12 mouse cellular contexts compared by ENCODE assay signal in the genomic region with DNA sequence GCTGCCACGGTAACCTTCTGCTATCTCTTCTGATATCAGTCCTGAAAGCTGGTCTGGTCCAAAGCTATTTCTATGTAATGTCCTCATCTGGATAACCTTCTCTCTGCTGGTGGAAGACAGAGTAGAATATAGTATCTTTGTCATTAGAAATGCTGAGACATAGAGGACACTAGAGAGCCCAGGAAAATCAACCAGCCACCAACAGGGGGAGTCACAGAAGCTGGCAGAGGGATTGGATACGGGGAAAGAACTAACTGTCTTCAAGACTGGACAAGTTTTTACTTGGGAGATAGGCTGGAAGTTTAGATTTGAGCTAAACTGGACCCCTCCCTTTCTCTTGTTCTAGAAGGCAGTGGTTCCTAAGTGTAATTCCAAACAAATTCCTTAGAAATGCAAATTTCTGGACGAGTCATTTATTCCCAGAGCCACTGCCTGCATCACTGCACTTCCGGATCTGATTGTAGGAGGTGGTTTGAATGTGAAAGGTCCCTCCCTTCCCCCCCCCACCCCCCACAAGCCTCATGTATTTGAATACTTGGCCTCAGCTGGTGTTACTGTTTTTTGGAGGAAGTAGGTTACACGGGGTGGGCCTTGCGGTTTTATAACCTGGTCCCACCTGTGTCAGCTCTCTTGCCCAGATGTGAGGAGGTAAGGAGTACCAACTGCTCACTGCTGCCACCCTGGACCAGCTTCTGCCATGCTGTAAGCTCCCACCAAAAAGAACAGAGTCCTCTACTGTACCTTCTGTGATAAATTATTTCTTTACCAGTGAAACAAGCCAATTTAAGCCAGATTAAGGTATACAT. TPM values are rescaled to one million over a fixed set of nuclear protein-coding genes. Genes with fewer than 3 reads are reported as not detected.
DNase-seq lines count a peak whose midpoint lies in the region; ATAC-seq and TF ChIP-seq lines count a peak whose summit lies in the region.
"Had no signal": no experiment of that assay in that cellular context is flagged by ENCODE, and none has a peak within 500 bp of the region (broad histone marks: within the 10 kb centered on the region; RNA-seq: fewer than 3 reads in every experiment).

No protein-coding gene starts in this region.

- no peak overlapping the region for H3K27ac ChIP-seq in kidney, postnatal 0 days
- no peak overlapping the region for H3K27ac ChIP-seq in kidney, embryonic 15.5 days
- H3K27ac ChIP-seq in CH12.LX (ENCODE audit: insufficient read depth, low read depth): no peak overlapping the region
- H3K27ac ChIP-seq in embryonic facial prominence, embryonic 10.5 days (replicated peaks): no peak overlapping the region
- H3K27ac ChIP-seq: forebrain, embryonic 15.5 days had no signal

- H3K4me3 ChIP-seq in kidney, postnatal 0 days (replicated peaks; ENCODE audit: low read depth, low read length): no peak overlapping the region
- no peak overlapping the region for H3K4me3 ChIP-seq in kidney, embryonic 15.5 days (replicated peaks)
- H3K4me3 ChIP-seq in CH12.LX (replicated peaks in 1 of 3; ENCODE audit: low read depth in 2 of 3, low read length in 2 of 3, poor library complexity in 1 of 3): no peak overlapping the region
- H3K4me3 ChIP-seq in embryonic facial prominence, embryonic 10.5 days: no peak overlapping the region
- H3K4me3 ChIP-seq: forebrain, embryonic 15.5 days; megakaryocyte, embryonic 14.5 days had no signal

- H3K36me3 ChIP-seq in kidney, postnatal 0 days (ENCODE audit: insufficient read depth, low read length): no peaks in the 10 kb centered on the region
- H3K36me3 ChIP-seq in kidney, embryonic 15.5 days: no peaks in the 10 kb centered on the region
- no peaks in the 10 kb centered on the region for H3K36me3 ChIP-seq in CH12.LX (replicated peaks in 1 of 2; ENCODE audit: control insufficient read depth in 1 of 2, insufficient read depth in 1 of 2, low read length in 1 of 2)
- H3K36me3 ChIP-seq in embryonic facial prominence, embryonic 10.5 days (replicated peaks): no peaks in the 10 kb centered on the region
- H3K36me3 ChIP-seq: forebrain, embryonic 15.5 days had no signal

- TF ChIP-seq EP300 in CH12.LX (IDR thresholded peaks at IDR 0.05; ENCODE audit: low read length): no peak

- TF ChIP-seq CTCF in kidney, postnatal 0 days (IDR thresholded peaks at IDR 0.05; ENCODE audit: low read depth): peak; percentile 57
- TF ChIP-seq CTCF in CH12.LX (conservative IDR thresholded peaks at IDR 0.05 in 1 of 2, IDR thresholded peaks at IDR 0.05 in 1 of 2; ENCODE audit: low read depth in 2 of 2, low read length in 2 of 2): peak in 1 of 2 experiments; percentile 56; a peak in 2 of 4 replicates

- dilution Hi-C loops in CH12.LX (cut with MboI; ENCODE audit: extremely low pct_ligation_motif_present, extremely low pct_unique_long_range_greater_than_20kb, low sequenced_read_pairs): no loop called here

- 0 out of 2 replicates have a peak, but pooled peaks cover 4% of the 10 kb centered on the region for H3K4me1 ChIP-seq in kidney, postnatal 0 days (replicated peaks; ENCODE audit: insufficient read depth, low read length)
- H3K4me1 ChIP-seq in kidney, embryonic 15.5 days: peaks cover 7% of the 10 kb centered on the region
- peaks cover 0 to 28% of the 10 kb centered on the region in 2 experiments; a peak in 2 of 4 replicates for H3K4me1 ChIP-seq in CH12.LX (ENCODE audit: control insufficient read depth in 1 of 2, insufficient read depth in 2 of 2)
- peaks cover 9% of the 10 kb centered on the region for H3K4me1 ChIP-seq in embryonic facial prominence, embryonic 10.5 days

- TF ChIP-seq POLR2A in CH12.LX (IDR thresholded peaks at IDR 0.05; ENCODE audit: low read depth, low read length): no peak

- H3K9me3 ChIP-seq in kidney, postnatal 0 days (replicated peaks; ENCODE audit: low read length): no peaks in the 10 kb centered on the region
- no peaks in the 10 kb centered on the region for H3K9me3 ChIP-seq in kidney, embryonic 15.5 days (replicated peaks)
- no peaks in the 10 kb centered on the region for H3K9me3 ChIP-seq in CH12.LX (replicated peaks; ENCODE audit: low read length)
- H3K9me3 ChIP-seq in embryonic facial prominence, embryonic 10.5 days: no peaks in the 10 kb centered on the region
- H3K9me3 ChIP-seq: forebrain, embryonic 15.5 days; megakaryocyte, embryonic 14.5 days had no signal

- TF ChIP-seq RAD21 in CH12.LX (IDR thresholded peaks at IDR 0.05; ENCODE audit: low read depth, low read length): no peak; the same call in 1 of the 2 replicates

- in situ Hi-C loops in CH12.LX (cut with MboI; ENCODE audit: low pct_ligation_motif_present, low pct_unique_long_range_greater_than_20kb, low sequenced_read_pairs): loop anchor here (10.0 kb wide), 1 partner anchor 54 kb away; no protein-coding TSS in a partner anchor

- peak; percentile 38 to 49 for DNase-seq in cerebellum, postnatal 10 days
- no peak for DNase-seq in cerebellum, postnatal 4 days (ENCODE audit: low spot score in 2 of 2)
- peak; percentile 28 for DNase-seq in kidney, postnatal 0 days (ENCODE audit: low spot score)
- peak; percentile 51 for DNase-seq in CH12.LX (ENCODE audit: extremely low read depth)
- no peak for DNase-seq in natural killer cell, adult 2 months (ENCODE audit: low spot score in 2 of 2)
- no peak for DNase-seq in embryonic facial prominence, embryonic 10.5 days (ENCODE audit: low spot score)

- no peaks in the 10 kb centered on the region for H3K79me2 ChIP-seq in CH12.LX (replicated peaks; ENCODE audit: control insufficient read depth, extremely low read depth, insufficient read depth, poor library complexity, severe bottlenecking)

- no peak overlapping the region for H3K4me2 ChIP-seq in kidney, postnatal 0 days (ENCODE audit: low read length)
- no peak overlapping the region for H3K4me2 ChIP-seq in kidney, embryonic 15.5 days
- no peak overlapping the region for H3K4me2 ChIP-seq in CH12.LX (ENCODE audit: insufficient read depth, low read depth, poor library complexity, severe bottlenecking)
- H3K4me2 ChIP-seq: forebrain, embryonic 15.5 days had no signal

- WGBS in kidney, postnatal 0 days: 42% methylated on average over 6 of the region's 6 CpGs
- WGBS in kidney, embryonic 15.5 days: 40% methylated on average over 6 of the region's 6 CpGs
- WGBS in embryonic facial prominence, embryonic 10.5 days: 54% methylated on average over 6 of the region's 6 CpGs

- no peak for ATAC-seq in kidney, postnatal 0 days (replicated peaks; ENCODE audit: low FRiP score, low read depth)
- ATAC-seq in kidney, embryonic 15.5 days (replicated peaks; ENCODE audit: low FRiP score): no peak
- ATAC-seq in megakaryocyte-erythroid progenitor cell, adult 5-6 weeks (replicated peaks; ENCODE audit: low FRiP score, low TSS enrichment, poor library complexity, severe bottlenecking): 0 out of 2 replicates have a peak, but pooled peaks have one; percentile 52
- ATAC-seq: forebrain, embryonic 15.5 days had no signal

- no peaks in the 10 kb centered on the region for H3K27me3 ChIP-seq in kidney, postnatal 0 days (ENCODE audit: insufficient read depth, low read length)
- 0 out of 2 replicates have a peak, but pooled peaks cover 11% of the 10 kb centered on the region for H3K27me3 ChIP-seq in kidney, embryonic 15.5 days
- no peaks in the 10 kb centered on the region for H3K27me3 ChIP-seq in CH12.LX (replicated peaks)
- H3K27me3 ChIP-seq in embryonic facial prominence, embryonic 10.5 days (replicated peaks; ENCODE audit: low read depth, poor library complexity, severe bottlenecking): peaks cover 13% of the 10 kb centered on the region
- H3K27me3 ChIP-seq: forebrain, embryonic 15.5 days had no signal

- no peak overlapping the region for H3K9ac ChIP-seq in kidney, postnatal 0 days (ENCODE audit: low read depth, low read length)
- H3K9ac ChIP-seq in kidney, embryonic 15.5 days: no peak overlapping the region
- no peak overlapping the region for H3K9ac ChIP-seq in CH12.LX (ENCODE audit: insufficient read depth, low read depth)
- H3K9ac ChIP-seq: forebrain, embryonic 15.5 days had no signal

TF ChIP-seq in CH12.LX, 34 proteins besides CTCF, POLR2A, EP300 and RAD21:
- TF ChIP-seq MAX (IDR thresholded peaks at IDR 0.05; ENCODE audit: low read length): no peak
- peak; percentile 30; the same call in 1 of the 2 replicates for TF ChIP-seq ELF1 (IDR thresholded peaks at IDR 0.05; ENCODE audit: low read depth, low read length)

RNA-seq across cellular contexts. Expression of a gene that starts 2.9 kb away (rescaled TPM):
- 3.5 and 4.2 TPM in 2 replicates for polyA plus RNA-seq in kidney, postnatal 0 days (2015; fragmentation: Nextera tagmentation; extraction: Ambion mirVana)
- 3.7 and 4.1 TPM in 2 replicates for polyA plus RNA-seq in kidney, embryonic 15.5 days (2015; fragmentation: Nextera tagmentation; extraction: Ambion mirVana)
- total RNA-seq in CH12.LX (2012; rRNA removed) (not detected in 2 replicates), CH12.LX (2014; rRNA removed) (not detected in 2 replicates)
- not detected in 2 replicates for polyA plus RNA-seq in CH12.LX (2012; ENCODE audit: insufficient read length, low read depth)
- total RNA-seq in megakaryocyte-erythroid progenitor cell, adult 5-6 weeks (2014; fragmentation: Nextera tagmentation): not detected in 2 replicates
- not detected in 2 replicates for total RNA-seq in megakaryocyte-erythroid progenitor cell, adult 5-6 weeks (2017)
- 5.5 and 6.4 TPM in 2 replicates for polyA plus RNA-seq in embryonic facial prominence, embryonic 10.5 days (2016; fragmentation: Nextera tagmentation; extraction: Ambion mirVana)
- total RNA-seq: common myeloid progenitor, adult 5-6 weeks had no signal

RNA-seq across cellular contexts. Expression of a gene that starts 22.1 kb away (rescaled TPM):
- polyA plus RNA-seq in kidney, postnatal 0 days (2015; fragmentation: Nextera tagmentation; extraction: Ambion mirVana): 0.14 TPM in 1 of 2 replicates, not detected in the other
- polyA plus RNA-seq in kidney, embryonic 15.5 days (2015; fragmentation: Nextera tagmentation; extraction: Ambion mirVana): 0.35 and 0.60 TPM in 2 replicates
- not detected in 2 replicates for total RNA-seq in CH12.LX (2012; rRNA removed)
- total RNA-seq in CH12.LX (2014; rRNA removed): not detected in 2 replicates
- not detected in 2 replicates for polyA plus RNA-seq in CH12.LX (2012; ENCODE audit: insufficient read length, low read depth)
- not detected in 2 replicates for total RNA-seq in megakaryocyte-erythroid progenitor cell, adult 5-6 weeks (2014; fragmentation: Nextera tagmentation)
- total RNA-seq in megakaryocyte-erythroid progenitor cell, adult 5-6 weeks (2017): not detected in 2 replicates
- not detected in 2 replicates for polyA plus RNA-seq in embryonic facial prominence, embryonic 10.5 days (2016; fragmentation: Nextera tagmentation; extraction: Ambion mirVana)
- total RNA-seq: common myeloid progenitor, adult 5-6 weeks had no signal
- polyA plus RNA-seq: forebrain, embryonic 15.5 days; spleen, adult 2 months had no signal

Comparison
In these comparisons a context has a peak if more than half of its experiments do, and no peak if none do; other contexts are left out.
1. DNase-seq: peak in cerebellum, postnatal 10 days (2 of 2), kidney, postnatal 0 days (single experiment) and CH12.LX (single experiment); none in cerebellum, postnatal 4 days (0 of 2), natural killer cell, adult 2 months (0 of 2) and embryonic facial prominence, embryonic 10.5 days (single experiment).